Mouse (Mus musculus): ENCODE results near the gene Wwox. TPM values are rescaled to one million over a fixed set of nuclear protein-coding genes. Genes with fewer than 3 reads are reported as not detected.

Wwox gene
- polyA plus RNA-seq, 1 experiment from 2014 or later = 11.0 TPM

DNA sequence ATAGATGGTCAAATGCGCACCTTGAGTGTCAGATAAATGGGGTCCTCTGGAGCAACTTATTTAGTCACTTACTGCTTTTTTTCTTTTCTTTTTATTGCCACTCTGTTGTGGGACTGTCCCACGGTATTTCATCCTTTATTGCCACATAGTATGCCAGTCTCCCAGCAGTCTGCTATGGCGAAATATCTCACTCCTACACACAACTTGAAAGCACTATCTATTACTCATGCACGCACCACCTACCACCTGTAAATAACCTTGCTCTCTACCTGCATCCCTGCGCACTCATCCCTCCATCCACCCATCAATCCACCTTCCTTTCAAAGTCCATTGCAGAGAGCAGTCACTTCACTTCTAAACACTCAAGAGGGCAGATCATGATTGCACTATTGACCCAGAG lies 687.2 kb downstream of the Wwox start:
- DNase-seq (ENCODE audit: low spot score) (no peak), ATAC-seq (ENCODE audit: low read depth) (no peak)
- Histone ChIP-seq H3K9ac (ENCODE audit: low read depth, low read length) (no peak overlapping the region), H3K27ac (replicated peaks; ENCODE audit: low read depth, low read length) (no peak overlapping the region), H3K36me3 (ENCODE audit: control insufficient read depth, insufficient read depth, low read length) (no peaks in the 10 kb centered on the region), H3K4me2 (ENCODE audit: low read depth, low read length) (no peak overlapping the region), H3K4me3 (ENCODE audit: low read depth, low read length) (no peak overlapping the region), H3K27me3 (replicated peaks; ENCODE audit: control insufficient read depth, insufficient read depth, low read length) (no peaks in the 10 kb centered on the region), H3K4me1 (ENCODE audit: control insufficient read depth, insufficient read depth, low read length) (no peaks in the 10 kb centered on the region), H3K9me3 (ENCODE audit: control insufficient read depth, low read length) (0 out of 2 replicates have a peak, but pooled peaks cover 3% of the 10 kb centered on the region)
- 92% methylated on average over 5 of the region's 5 CpGs for WGBS

DNA sequence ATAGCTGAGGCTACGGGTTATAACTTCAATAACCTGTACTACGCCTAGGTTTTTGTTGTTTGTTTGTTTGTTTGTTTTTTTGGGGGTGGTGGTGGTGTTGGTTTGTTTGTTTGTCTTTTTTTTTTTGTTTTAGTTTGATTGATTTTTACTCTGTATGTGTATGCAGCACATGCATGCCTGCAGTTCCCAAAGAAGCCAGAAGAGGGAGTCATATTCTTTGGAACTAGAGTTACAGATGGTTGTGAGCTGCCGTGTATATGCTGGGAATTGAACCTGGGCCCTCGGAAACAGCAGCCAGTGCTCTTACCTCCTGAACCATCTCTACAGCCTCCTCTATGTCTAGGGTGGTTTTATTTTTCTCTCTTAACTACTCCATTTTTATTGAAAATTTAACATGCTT lies 689.9 kb downstream of the Wwox start:
- no peak overlapping the region for H3K27ac ChIP-seq (replicated peaks; ENCODE audit: low read depth, low read length)
- ATAC-seq (ENCODE audit: low read depth) (no peak), DNase-seq (ENCODE audit: low spot score) (no peak)
- 93% methylated on average over 4 of the region's 4 CpGs for WGBS
- no peaks in the 10 kb centered on the region for H3K27me3 ChIP-seq (replicated peaks; ENCODE audit: control insufficient read depth, insufficient read depth, low read length)
- H3K4me1 ChIP-seq (ENCODE audit: control insufficient read depth, insufficient read depth, low read length) = no peaks in the 10 kb centered on the region
- H3K4me2 ChIP-seq (ENCODE audit: low read depth, low read length) = no peak overlapping the region
- no peaks in the 10 kb centered on the region for H3K36me3 ChIP-seq (ENCODE audit: control insufficient read depth, insufficient read depth, low read length)
- H3K9ac ChIP-seq (ENCODE audit: low read depth, low read length) = no peak overlapping the region
- H3K9me3 ChIP-seq (ENCODE audit: control insufficient read depth, low read length) = 0 out of 2 replicates have a peak, but pooled peaks cover 3% of the 10 kb centered on the region
- no peak overlapping the region for H3K4me3 ChIP-seq (ENCODE audit: low read depth, low read length)

GRCm38 (mm10) chr8:115133119-115133518 lies 693.7 kb downstream of the Wwox start:
- H3K27me3 ChIP-seq (replicated peaks; ENCODE audit: control insufficient read depth, insufficient read depth, low read length) = no peaks in the 10 kb centered on the region
- no peak overlapping the region for H3K4me3 ChIP-seq (ENCODE audit: low read depth, low read length)
- H3K9ac ChIP-seq (ENCODE audit: low read depth, low read length) = no peak overlapping the region
- H3K4me2 ChIP-seq (ENCODE audit: low read depth, low read length) = no peak overlapping the region
- DNase-seq (ENCODE audit: low spot score) (no peak), ATAC-seq (ENCODE audit: low read depth) (no peak)
- no peaks in the 10 kb centered on the region for H3K36me3 ChIP-seq (ENCODE audit: control insufficient read depth, insufficient read depth, low read length)
- H3K9me3 ChIP-seq (ENCODE audit: control insufficient read depth, low read length) = peaks cover 15% of the 10 kb centered on the region
- H3K4me1 ChIP-seq (ENCODE audit: control insufficient read depth, insufficient read depth, low read length) = no peaks in the 10 kb centered on the region
- WGBS = 68% methylated on average over 17 of the region's 17 CpGs
- no peak overlapping the region for H3K27ac ChIP-seq (replicated peaks; ENCODE audit: low read depth, low read length)

- peak; percentile 43 for DNase-seq (ENCODE audit: low spot score)
- no peaks in the 10 kb centered on the region for H3K36me3 ChIP-seq (ENCODE audit: control insufficient read depth, insufficient read depth, low read length)
- H3K27me3 ChIP-seq (replicated peaks; ENCODE audit: control insufficient read depth, insufficient read depth, low read length) = no peaks in the 10 kb centered on the region
- WGBS = 37% methylated on average over 7 of the region's 7 CpGs
- H3K9me3 ChIP-seq (ENCODE audit: control insufficient read depth, low read length) = peaks cover 19% of the 10 kb centered on the region
- no peak overlapping the region for H3K27ac ChIP-seq (replicated peaks; ENCODE audit: low read depth, low read length)
- no peak overlapping the region for H3K4me3 ChIP-seq (ENCODE audit: low read depth, low read length)
- no peaks in the 10 kb centered on the region for H3K4me1 ChIP-seq (ENCODE audit: control insufficient read depth, insufficient read depth, low read length)
- no peak overlapping the region for H3K9ac ChIP-seq (ENCODE audit: low read depth, low read length)
- H3K4me2 ChIP-seq (ENCODE audit: low read depth, low read length) = no peak overlapping the region
- ATAC-seq (ENCODE audit: low read depth) = no peak
Observed at GRCm38 (mm10) chr8:115133711-115134218, 694.3 kb downstream of the Wwox start.

DNA sequence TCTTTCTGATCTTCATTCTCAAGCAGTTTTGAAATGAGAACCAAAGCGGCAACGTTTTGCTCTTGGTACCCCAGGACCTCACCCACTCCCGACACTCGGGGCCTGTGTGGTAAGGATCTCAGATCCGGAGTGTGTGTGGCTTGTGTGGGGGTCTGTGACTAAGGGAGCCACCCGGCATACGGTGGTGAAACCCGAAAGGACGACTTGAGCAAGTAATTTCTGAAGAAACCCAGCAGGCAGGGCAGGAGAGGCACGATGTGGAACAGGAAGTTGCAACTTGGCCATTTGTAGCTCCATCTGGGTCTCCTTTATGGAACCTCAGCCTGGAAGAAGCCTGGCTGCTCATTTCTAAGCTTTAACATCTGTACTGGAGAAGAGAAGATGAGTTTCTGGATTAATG lies 697.4 kb downstream of the Wwox start:
- no peaks in the 10 kb centered on the region for H3K4me1 ChIP-seq (ENCODE audit: control insufficient read depth, insufficient read depth, low read length)
- H3K36me3 ChIP-seq (ENCODE audit: control insufficient read depth, insufficient read depth, low read length) = no peaks in the 10 kb centered on the region
- H3K4me3 ChIP-seq (ENCODE audit: low read depth, low read length) = no peak overlapping the region
- no peaks in the 10 kb centered on the region for H3K27me3 ChIP-seq (replicated peaks; ENCODE audit: control insufficient read depth, insufficient read depth, low read length)
- DNase-seq (ENCODE audit: low spot score) = no peak
- no peak overlapping the region for H3K4me2 ChIP-seq (ENCODE audit: low read depth, low read length)
- no peak for ATAC-seq (ENCODE audit: low read depth)
- H3K9me3 ChIP-seq (ENCODE audit: control insufficient read depth, low read length) = peaks cover 16% of the 10 kb centered on the region
- WGBS = 92% methylated on average over 10 of the region's 10 CpGs
- no peak overlapping the region for H3K27ac ChIP-seq (replicated peaks; ENCODE audit: low read depth, low read length)
- no peak overlapping the region for H3K9ac ChIP-seq (ENCODE audit: low read depth, low read length)

- Histone ChIP-seq H3K27ac (replicated peaks; ENCODE audit: low read depth, low read length) (no peak overlapping the region), H3K9ac (ENCODE audit: low read depth, low read length) (no peak overlapping the region), H3K4me3 (ENCODE audit: low read depth, low read length) (no peak overlapping the region), H3K9me3 (ENCODE audit: control insufficient read depth, low read length) (peaks cover 9% of the 10 kb centered on the region), H3K4me2 (ENCODE audit: low read depth, low read length) (peak overlapping the region; percentile 18), H3K4me1 (ENCODE audit: control insufficient read depth, insufficient read depth, low read length) (no peaks in the 10 kb centered on the region; the same call in 1 of the 2 replicates), H3K27me3 (replicated peaks; ENCODE audit: control insufficient read depth, insufficient read depth, low read length) (peaks cover 3% of the 10 kb centered on the region; the same call in 1 of the 2 replicates), H3K36me3 (ENCODE audit: control insufficient read depth, insufficient read depth, low read length) (no peaks in the 10 kb centered on the region)
- WGBS = 32% methylated on average over 8 of the region's 8 CpGs
- ATAC-seq (ENCODE audit: low read depth) (no peak), DNase-seq (ENCODE audit: low spot score) (no peak)
Observed at GRCm38 (mm10) chr8:115141614-115142013, 702.2 kb downstream of the Wwox start.

GRCm38 (mm10) chr8:115143530-115144320 lies 704.3 kb downstream of the Wwox start:
- no peak for ATAC-seq (ENCODE audit: low read depth)
- Histone ChIP-seq H3K36me3 (ENCODE audit: control insufficient read depth, insufficient read depth, low read length) (no peaks in the 10 kb centered on the region), H3K9ac (ENCODE audit: low read depth, low read length) (no peak overlapping the region), H3K4me3 (ENCODE audit: low read depth, low read length) (no peak overlapping the region), H3K4me2 (ENCODE audit: low read depth, low read length) (no peak overlapping the region), H3K4me1 (ENCODE audit: control insufficient read depth, insufficient read depth, low read length) (no peaks in the 10 kb centered on the region; the same call in 1 of the 2 replicates), H3K27me3 (replicated peaks; ENCODE audit: control insufficient read depth, insufficient read depth, low read length) (peaks cover 3% of the 10 kb centered on the region; the same call in 1 of the 2 replicates), H3K27ac (replicated peaks; ENCODE audit: low read depth, low read length) (no peak overlapping the region), H3K9me3 (ENCODE audit: control insufficient read depth, low read length) (peaks cover under 1% of the 10 kb centered on the region; the same call in 1 of the 2 replicates)
- DNase-seq (ENCODE audit: low spot score) = no peak
- 44% methylated on average over 9 of the region's 9 CpGs for WGBS

- WGBS = 40% methylated on average over 9 of the region's 9 CpGs
- ATAC-seq (ENCODE audit: low read depth) = no peak; the same call in 1 of the 2 replicates
- H3K9ac ChIP-seq (ENCODE audit: low read depth, low read length) = no peak overlapping the region
Observed at GRCm38 (mm10) chr8:115147006-115147405, 707.6 kb downstream of the Wwox start.

More at GRCm38 (mm10) chr8:115147006-115147405, 707.6 kb downstream of the Wwox start:
- no peak overlapping the region for H3K27ac ChIP-seq (replicated peaks; ENCODE audit: low read depth, low read length)
- peak; percentile 58 for DNase-seq (ENCODE audit: low spot score)
- no peaks in the 10 kb centered on the region; the same call in 1 of the 2 replicates for H3K4me1 ChIP-seq (ENCODE audit: control insufficient read depth, insufficient read depth, low read length)
- peaks cover 3% of the 10 kb centered on the region; the same call in 1 of the 2 replicates for H3K27me3 ChIP-seq (replicated peaks; ENCODE audit: control insufficient read depth, insufficient read depth, low read length)
- no peaks in the 10 kb centered on the region for H3K9me3 ChIP-seq (ENCODE audit: control insufficient read depth, low read length)
- no peak overlapping the region for H3K4me3 ChIP-seq (ENCODE audit: low read depth, low read length)
- no peak overlapping the region for H3K4me2 ChIP-seq (ENCODE audit: low read depth, low read length)
- no peaks in the 10 kb centered on the region for H3K36me3 ChIP-seq (ENCODE audit: control insufficient read depth, insufficient read depth, low read length)
